Mouse (Mus musculus) hindbrain, embryonic 12.5 days (tissue): ENCODE results near the gene Tfe3. TPM values are rescaled to one million over a fixed set of nuclear protein-coding genes. Genes with fewer than 3 reads are reported as not detected.

Source experiments
- ATAC-seq: fragments of 200-750 bp; cut with Nextera tagmentation; 2 replicates; pipeline ENCODE4 v1.8.0; 2017; ENCODE audit warnings: moderate TSS enrichment; ENCODE audit not compliant: low FRiP score
- H3K27ac ChIP-seq: fragments of 300-500 bp; sonication (generic); 2 replicates; pipeline ENCODE4 v1.5.1; 2016; ENCODE audit warnings: mild to moderate bottlenecking
- H3K27me3 ChIP-seq: fragments of 300-500 bp; sonication (generic); 2 replicates; pipeline ENCODE4 v1.6.1; 2016; ENCODE audit warnings: mild to moderate bottlenecking
- H3K36me3 ChIP-seq: fragments of 300-500 bp; sonication (generic); 2 replicates; pipeline ENCODE4 v1.6.1; 2016; ENCODE audit warnings: mild to moderate bottlenecking
- H3K4me1 ChIP-seq: fragments of 300-500 bp; sonication (generic); 2 replicates; pipeline ENCODE4 v1.6.1; 2016
- H3K4me2 ChIP-seq: fragments of 300-500 bp; sonication (generic); replicated peaks from 2 replicates; pipeline ENCODE4 v1.6.1; 2016; ENCODE audit warnings: mild to moderate bottlenecking
- H3K4me3 ChIP-seq: fragments of 300-500 bp; sonication (generic); 2 replicates; pipeline ENCODE4 v1.5.1; 2016; ENCODE audit warnings: mild to moderate bottlenecking
- H3K9ac ChIP-seq: fragments of 300-500 bp; sonication (generic); 2 replicates; pipeline ENCODE4 v1.6.1; 2016; ENCODE audit warnings: mild to moderate bottlenecking, moderate library complexity
- H3K9me3 ChIP-seq: fragments of 300-500 bp; sonication (generic); replicated peaks from 2 replicates; pipeline ENCODE4 v1.6.1; 2016; ENCODE audit warnings: mild to moderate bottlenecking
- WGBS: fragments of 180-500 bp; shearing (Covaris S2); methylation state at CpG from one replicate; pipeline ENCODE4 v1.1.7; 2016; 5-methylcytosine and 5-hydroxymethylcytosine counted together
- polyA plus RNA-seq: library from polyadenylated mRNA; unstranded; fragments of >200 nt; fragmentation: Nextera tagmentation; extraction: Ambion mirVana; gene quantifications from 2 replicates; pipeline ENCODE4 v1.2.1, GENCODE M21; 2016

Gene Tfe3
- polyA plus RNA-seq, 1 experiment from 2014 or later = 34.8 TPM

DNA sequence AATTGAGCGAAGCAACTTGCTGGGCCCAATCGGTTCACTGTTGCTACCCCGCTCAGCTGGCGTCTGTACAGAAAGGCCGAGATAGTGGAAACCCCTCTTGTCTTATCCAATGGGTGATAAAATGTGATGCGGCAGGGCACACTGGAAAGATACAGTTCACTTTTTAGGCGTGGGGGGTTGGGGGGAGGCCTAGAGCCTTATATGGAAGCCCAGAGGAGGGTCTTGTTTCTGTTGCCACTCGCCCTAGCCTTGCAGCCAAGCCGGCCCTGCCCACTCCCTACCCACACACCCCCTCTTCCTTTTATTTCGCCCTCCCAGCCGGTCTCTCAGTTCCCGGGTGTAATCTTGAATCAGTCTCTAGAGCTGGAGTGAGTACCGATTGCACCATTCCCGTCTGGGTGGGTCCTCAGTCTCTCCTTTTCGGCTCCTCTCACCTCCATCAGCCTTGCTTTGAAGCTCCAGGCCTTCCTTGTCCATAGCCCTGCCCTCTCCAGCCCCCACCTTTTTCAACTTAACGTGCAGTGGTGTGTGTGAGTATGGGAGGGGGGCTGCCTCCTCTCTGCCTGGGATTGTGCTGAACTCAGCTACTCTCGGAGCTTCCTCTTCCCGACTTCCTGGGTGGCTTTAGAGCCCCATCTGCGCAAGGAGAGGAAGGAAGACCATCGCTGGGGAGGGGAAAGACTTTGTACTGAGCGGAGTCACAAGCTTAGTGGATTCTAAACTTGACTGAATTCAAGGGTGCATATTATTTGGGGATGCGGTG lies 1.5 kb downstream of the Tfe3 start:
- H3K4me3 ChIP-seq = peak overlapping the region; percentile 62
- peaks cover 17% of the 10 kb centered on the region; the same call in 1 of the 2 replicates for H3K4me1 ChIP-seq
- H3K36me3 ChIP-seq = peaks cover 12% of the 10 kb centered on the region; the same call in 1 of the 2 replicates
- 22% methylated on average over 22 of the region's 22 CpGs for WGBS
- peak; percentile 17; the same call in 1 of the 2 replicates for ATAC-seq
- peak overlapping the region; percentile 67 for H3K4me2 ChIP-seq
- no peaks in the 10 kb centered on the region for H3K27me3 ChIP-seq
- no peak overlapping the region for H3K27ac ChIP-seq
- peak overlapping the region; percentile 69 for H3K9ac ChIP-seq
- H3K9me3 ChIP-seq = no peaks in the 10 kb centered on the region

DNA sequence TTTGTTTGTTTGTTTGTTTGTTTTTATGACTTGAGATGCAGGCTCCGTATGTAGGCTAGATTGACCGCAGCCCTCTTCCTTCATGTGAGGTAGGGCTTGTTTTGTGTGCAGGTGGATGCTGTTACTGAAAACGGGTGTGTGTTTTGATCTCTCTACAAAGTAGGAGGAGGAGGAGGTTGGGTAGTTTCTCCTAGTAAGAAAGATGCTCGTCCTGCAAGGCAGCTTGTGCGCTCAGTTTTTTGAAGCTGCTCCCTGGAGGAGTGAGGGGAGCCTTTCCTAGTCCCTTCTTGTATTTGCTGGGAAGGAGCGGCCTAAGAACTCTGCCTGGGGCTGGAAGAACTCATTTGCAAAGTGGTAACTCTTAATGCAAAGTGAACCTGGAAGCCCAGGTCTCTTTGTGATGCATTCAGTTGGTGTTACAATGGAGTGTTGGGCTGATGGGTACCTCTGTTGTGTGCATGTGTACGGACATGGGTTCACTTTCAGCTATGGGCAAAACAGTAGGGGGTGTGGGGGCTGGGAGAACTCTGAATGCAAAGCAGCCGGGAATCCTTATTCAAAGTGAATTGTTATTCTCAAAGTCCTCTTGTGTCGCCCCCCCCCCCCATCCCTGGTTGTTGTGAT lies 2.4 kb downstream of the Tfe3 start:
- Histone ChIP-seq H3K9me3 (no peaks in the 10 kb centered on the region), H3K27me3 (no peaks in the 10 kb centered on the region), H3K27ac (no peak overlapping the region), H3K4me2 (peak overlapping the region; percentile 67), H3K9ac (peak overlapping the region; percentile 69), H3K36me3 (peaks cover 13% of the 10 kb centered on the region; the same call in 1 of the 2 replicates), H3K4me1 (peaks cover 17% of the 10 kb centered on the region; the same call in 1 of the 2 replicates), H3K4me3 (peak overlapping the region; percentile 62)
- ATAC-seq = no peak
- 14% methylated on average over 9 of the region's 9 CpGs for WGBS

DNA sequence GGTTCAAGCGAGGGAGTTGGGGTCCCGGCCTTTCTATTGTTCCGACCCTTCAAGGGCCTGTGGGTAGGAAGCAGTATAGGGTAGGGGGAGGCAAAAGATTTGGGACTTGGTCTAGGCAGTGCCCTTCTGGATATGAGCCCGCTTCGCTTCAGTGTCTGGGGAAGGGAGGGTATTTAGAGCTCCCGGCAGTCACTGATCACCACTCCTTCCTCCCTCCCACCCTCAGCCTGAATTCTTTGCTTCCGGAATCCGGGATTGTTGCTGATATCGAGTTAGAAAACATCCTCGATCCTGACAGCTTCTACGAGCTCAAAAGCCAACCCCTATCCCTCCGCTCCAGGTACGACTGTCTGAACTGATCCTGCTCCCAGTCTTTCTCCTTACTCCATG lies 2.9 kb downstream of the Tfe3 start:
- Histone ChIP-seq H3K9me3 (no peaks in the 10 kb centered on the region), H3K4me3 (peak overlapping the region; percentile 62), H3K4me1 (peaks cover 17% of the 10 kb centered on the region; the same call in 1 of the 2 replicates), H3K27me3 (no peaks in the 10 kb centered on the region), H3K4me2 (peak overlapping the region; percentile 67), H3K36me3 (peaks cover 18% of the 10 kb centered on the region; the same call in 1 of the 2 replicates), H3K27ac (no peak overlapping the region), H3K9ac (peak overlapping the region; percentile 38)
- WGBS = 30% methylated on average over 13 of the region's 13 CpGs
- ATAC-seq = no peak

DNA sequence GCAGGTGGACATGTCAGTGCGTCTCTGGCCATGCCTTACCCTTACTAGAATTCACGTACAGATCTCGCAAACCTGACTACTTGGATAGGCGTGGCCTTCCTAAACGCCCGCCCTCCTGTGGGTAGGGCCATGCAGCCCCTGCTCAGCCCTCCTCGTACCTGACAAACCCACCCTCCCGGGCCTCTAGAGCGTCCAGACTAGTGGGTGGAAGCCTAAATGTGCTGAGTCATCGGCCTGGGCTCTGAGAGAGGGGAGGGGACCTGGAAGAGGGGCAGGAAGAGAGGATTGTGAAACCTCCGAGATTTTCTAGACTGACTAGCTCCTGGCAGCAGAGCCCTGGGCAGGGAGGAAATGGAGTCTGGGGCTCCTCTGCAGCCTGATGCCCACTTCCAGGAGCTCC lies 3.4 kb downstream of the Tfe3 start:
- Histone ChIP-seq H3K27me3 (no peaks in the 10 kb centered on the region), H3K9ac (peak overlapping the region; percentile 38), H3K36me3 (peaks cover 22% of the 10 kb centered on the region; the same call in 1 of the 2 replicates), H3K4me2 (peak overlapping the region; percentile 67), H3K4me3 (peak overlapping the region; percentile 62), H3K9me3 (no peaks in the 10 kb centered on the region), H3K27ac (no peak overlapping the region), H3K4me1 (peaks cover 17% of the 10 kb centered on the region; the same call in 1 of the 2 replicates)
- 26% methylated on average over 11 of the region's 11 CpGs for WGBS
- ATAC-seq = no peak

DNA sequence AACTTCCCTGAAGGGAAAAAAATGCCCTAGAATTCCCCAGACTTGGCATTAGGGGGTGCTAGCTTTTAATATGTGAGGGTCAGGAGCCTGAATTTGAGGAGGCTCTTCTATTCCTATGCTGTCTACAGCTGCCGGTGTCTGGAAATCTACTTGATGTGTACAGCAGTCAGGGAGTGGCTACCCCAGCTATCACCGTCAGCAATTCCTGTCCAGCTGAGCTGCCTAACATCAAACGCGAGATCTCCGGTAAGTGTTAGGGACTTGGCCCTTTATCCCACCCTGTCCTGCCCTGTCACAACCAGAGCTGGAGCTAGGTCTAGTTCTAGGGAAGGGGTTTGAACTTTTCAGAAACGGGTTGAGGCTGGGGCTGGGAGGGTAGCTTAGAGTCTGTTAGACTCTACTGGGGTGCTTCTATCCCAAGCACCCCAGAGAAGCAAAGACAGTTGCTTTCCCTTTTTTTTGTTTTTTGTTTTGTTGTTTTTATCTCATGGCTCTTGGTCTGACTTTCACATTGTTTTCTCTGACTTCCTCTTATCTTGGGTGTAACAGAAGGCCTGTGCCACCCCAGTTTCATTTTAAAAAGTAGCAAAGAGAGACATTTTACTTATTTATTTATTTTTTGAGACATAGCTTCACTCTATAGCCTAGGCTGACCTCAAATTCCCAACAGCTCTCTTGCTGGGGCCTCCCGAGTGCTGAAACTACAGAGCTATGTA lies 7.1 kb downstream of the Tfe3 start:
- peaks cover 36% of the 10 kb centered on the region for H3K36me3 ChIP-seq
- WGBS = 88% methylated on average over 7 of the region's 7 CpGs
- H3K9ac ChIP-seq = no peak overlapping the region

DNA sequence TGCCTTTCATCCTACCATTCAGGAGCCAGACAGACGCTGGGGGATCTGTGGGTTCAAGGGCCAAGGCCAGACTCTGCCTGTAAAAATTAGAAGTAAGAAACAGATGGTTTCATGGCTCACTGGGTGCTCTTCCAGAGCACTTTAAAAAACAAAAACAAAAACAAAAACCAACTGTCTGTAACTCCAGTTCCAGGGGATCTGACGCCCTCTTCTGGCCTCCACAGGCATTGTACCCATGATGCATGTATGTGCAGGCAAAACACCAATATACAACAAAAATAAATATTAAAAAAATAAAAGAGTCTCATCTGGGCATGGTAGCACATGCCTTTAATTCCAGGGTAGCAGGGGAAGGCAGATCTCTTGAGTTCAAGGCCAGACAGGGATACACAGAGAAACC lies 10.4 kb downstream of the Tfe3 start:
- 43% methylated on average over 2 of the region's 2 CpGs for WGBS
- Histone ChIP-seq H3K27ac (no peak overlapping the region), H3K36me3 (peaks cover 24% of the 10 kb centered on the region), H3K27me3 (no peaks in the 10 kb centered on the region), H3K9ac (no peak overlapping the region), H3K4me3 (no peak overlapping the region), H3K4me2 (no peak overlapping the region), H3K4me1 (no peaks in the 10 kb centered on the region), H3K9me3 (no peaks in the 10 kb centered on the region)
- ATAC-seq = no peak

More for the DNA sequence above, 7.1 kb downstream of the Tfe3 start:
- Histone ChIP-seq H3K4me1 (peaks cover 12% of the 10 kb centered on the region; the same call in 1 of the 2 replicates), H3K9me3 (no peaks in the 10 kb centered on the region), H3K4me3 (no peak overlapping the region), H3K4me2 (no peak overlapping the region), H3K27ac (no peak overlapping the region), H3K27me3 (no peaks in the 10 kb centered on the region)
- ATAC-seq = no peak

DNA sequence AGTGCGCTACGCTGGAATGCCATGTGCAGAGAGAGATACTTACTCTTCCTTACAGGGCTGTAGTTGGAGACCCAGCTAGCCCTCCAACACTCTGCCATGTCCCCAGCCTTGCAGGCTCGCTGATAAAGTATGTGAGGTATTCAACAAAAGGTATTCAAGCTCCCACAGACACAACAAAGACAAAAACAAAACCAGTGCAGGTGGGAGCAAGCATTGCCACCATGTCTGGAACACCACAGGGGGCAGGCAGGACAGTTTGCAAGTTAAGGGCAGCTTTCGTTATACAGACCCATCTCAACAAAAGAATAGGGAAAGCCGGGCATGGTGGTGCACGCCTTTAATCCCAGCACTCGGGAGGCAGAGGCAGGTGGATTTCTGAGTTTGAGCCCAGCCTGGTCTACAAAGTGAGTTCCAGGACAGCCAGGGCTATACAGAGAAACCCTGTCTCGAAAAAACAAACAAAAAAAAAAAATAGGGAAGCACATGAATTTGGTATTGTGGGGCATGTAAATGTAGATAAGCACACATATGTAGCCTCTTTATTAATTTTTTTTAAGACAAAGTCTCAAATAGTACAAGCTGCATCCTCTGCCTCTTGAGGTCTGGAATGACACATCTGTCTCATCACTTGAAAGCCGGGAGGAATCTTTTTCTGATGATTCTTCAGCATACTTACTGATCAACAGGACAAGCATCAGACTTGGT lies 13.3 kb downstream of the Tfe3 start:
- WGBS = 75% methylated on average over 9 of the region's 9 CpGs

DNA sequence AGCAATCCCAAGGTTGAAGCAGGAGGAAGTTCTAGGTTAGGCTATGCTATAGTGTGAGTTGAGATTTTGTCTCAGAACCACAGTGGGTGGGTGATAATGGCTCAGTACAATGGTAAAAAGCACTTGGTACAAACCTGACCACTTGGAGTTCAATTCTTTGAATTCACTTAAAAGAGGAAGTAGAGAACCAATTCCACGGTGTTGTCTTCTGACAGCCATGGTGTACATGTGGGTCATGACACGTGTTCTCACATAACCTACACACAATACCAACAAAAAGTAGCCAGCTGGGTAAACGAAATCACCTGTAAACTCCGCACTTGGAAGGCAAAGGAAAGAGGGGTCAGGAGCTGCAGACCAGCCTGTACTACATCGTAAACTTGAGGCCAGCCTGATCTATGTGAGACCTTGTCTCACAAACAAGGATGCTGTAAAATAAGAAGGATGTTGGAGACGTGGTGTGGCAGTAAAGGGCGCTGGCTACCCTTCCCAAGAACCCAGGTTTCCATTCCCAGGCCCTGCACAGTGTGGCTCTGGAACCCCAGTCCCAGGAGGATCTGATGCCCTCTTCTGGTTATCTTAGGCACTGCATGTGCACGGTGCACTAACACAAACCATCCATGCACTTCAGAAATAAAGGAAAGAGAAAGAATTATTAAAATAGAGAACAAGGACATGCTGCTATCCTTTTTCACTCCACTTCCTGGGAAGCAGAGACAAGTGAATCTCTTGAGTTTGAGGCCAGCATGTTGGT lies 14.1 kb downstream of the Tfe3 start:
- peak; percentile 54; the same call in 1 of the 2 replicates for ATAC-seq
- WGBS = 54% methylated on average over 8 of the region's 8 CpGs
- peaks cover 11% of the 10 kb centered on the region; the same call in 1 of the 2 replicates for H3K36me3 ChIP-seq
- no peaks in the 10 kb centered on the region for H3K9me3 ChIP-seq
- no peaks in the 10 kb centered on the region for H3K27me3 ChIP-seq
- H3K4me1 ChIP-seq = no peaks in the 10 kb centered on the region
- H3K4me3 ChIP-seq = no peak overlapping the region
- no peak overlapping the region for H3K27ac ChIP-seq
- H3K4me2 ChIP-seq = no peak overlapping the region
- H3K9ac ChIP-seq = no peak overlapping the region

More for the DNA sequence above, 13.3 kb downstream of the Tfe3 start:
- H3K4me2 ChIP-seq = no peak overlapping the region
- H3K4me1 ChIP-seq = no peaks in the 10 kb centered on the region
- H3K27me3 ChIP-seq = no peaks in the 10 kb centered on the region
- H3K27ac ChIP-seq = no peak overlapping the region
- no peaks in the 10 kb centered on the region for H3K9me3 ChIP-seq
- peaks cover 15% of the 10 kb centered on the region; the same call in 1 of the 2 replicates for H3K36me3 ChIP-seq
- H3K9ac ChIP-seq = no peak overlapping the region
- no peak for ATAC-seq
- no peak overlapping the region for H3K4me3 ChIP-seq

DNA sequence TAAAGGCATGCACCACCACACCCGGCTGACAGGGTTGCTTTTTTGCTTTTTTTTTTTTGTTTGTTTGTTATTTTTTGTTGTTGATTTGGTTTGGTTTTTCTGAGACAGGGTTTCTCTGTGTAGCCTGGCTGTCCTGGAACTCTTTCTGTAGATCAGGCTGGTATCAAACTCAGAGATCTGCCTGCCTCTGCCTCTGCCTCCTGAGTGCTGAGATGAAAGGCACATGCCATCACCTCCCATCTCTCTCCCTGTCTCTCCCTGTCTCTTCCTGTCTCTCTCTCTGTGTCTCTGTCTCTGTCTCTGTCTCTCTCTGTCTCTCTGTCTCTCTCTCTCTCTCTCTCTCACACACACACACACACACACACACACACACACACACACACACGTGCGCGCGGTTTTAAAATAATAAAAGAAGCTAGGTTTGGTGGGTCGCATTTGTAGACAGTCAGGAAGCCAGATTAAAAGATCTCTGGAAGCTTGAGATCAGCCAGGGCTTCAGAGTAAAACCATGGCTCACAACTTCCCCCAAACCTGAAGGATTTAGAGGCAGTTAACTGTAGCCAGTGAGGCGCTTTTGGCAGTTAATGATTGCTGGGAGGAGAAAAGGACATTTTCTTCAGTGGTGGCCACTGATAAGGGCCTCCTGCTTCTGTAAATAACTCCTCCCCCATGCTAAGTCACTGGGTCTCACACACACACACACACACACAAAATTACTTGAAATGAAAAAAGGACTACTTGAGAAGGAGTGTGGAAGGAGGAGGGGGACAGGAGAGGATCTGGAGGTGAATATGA lies 16.3 kb downstream of the Tfe3 start:
- no peaks in the 10 kb centered on the region for H3K4me1 ChIP-seq
- WGBS = 73% methylated on average over 7 of the region's 7 CpGs

DNA sequence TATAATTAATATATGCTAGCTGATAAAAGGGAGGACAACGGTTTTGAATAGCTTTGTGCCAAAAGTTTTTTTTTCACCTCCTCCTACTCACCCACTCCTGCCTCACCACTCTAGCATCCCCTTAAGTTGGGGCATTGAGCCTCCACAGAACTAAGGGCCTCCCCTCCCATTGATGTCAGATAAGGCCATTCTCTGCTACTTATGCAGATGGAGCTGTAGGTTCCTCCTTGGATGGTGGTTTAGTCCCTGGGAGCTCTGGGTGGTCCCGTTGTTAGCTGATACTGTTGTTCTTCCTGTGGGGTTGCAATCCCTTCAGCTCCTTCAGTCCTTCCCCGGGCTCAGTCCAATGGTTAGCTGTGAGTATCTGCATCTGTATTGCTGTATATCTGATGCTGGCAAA lies 16.9 kb downstream of the Tfe3 start:
- no peak overlapping the region for H3K4me2 ChIP-seq
- H3K36me3 ChIP-seq = no peaks in the 10 kb centered on the region
- no peak overlapping the region for H3K4me3 ChIP-seq
- H3K9me3 ChIP-seq = no peaks in the 10 kb centered on the region
- no peak overlapping the region for H3K27ac ChIP-seq
- WGBS = 23% methylated on average over 3 of the region's 3 CpGs
- no peaks in the 10 kb centered on the region for H3K4me1 ChIP-seq
- H3K27me3 ChIP-seq = no peaks in the 10 kb centered on the region
- no peak overlapping the region for H3K9ac ChIP-seq
- ATAC-seq = no peak

More for the DNA sequence above, 16.3 kb downstream of the Tfe3 start:
- no peak overlapping the region for H3K4me3 ChIP-seq
- no peak overlapping the region for H3K27ac ChIP-seq
- H3K36me3 ChIP-seq = peaks cover 5% of the 10 kb centered on the region; the same call in 1 of the 2 replicates
- H3K9ac ChIP-seq = no peak overlapping the region
- no peaks in the 10 kb centered on the region for H3K9me3 ChIP-seq
- ATAC-seq = no peak
- H3K27me3 ChIP-seq = no peaks in the 10 kb centered on the region
- no peak overlapping the region for H3K4me2 ChIP-seq
